Mouse (Mus musculus): ENCODE results near the gene Trem1.

Gene Trem1

DNA sequence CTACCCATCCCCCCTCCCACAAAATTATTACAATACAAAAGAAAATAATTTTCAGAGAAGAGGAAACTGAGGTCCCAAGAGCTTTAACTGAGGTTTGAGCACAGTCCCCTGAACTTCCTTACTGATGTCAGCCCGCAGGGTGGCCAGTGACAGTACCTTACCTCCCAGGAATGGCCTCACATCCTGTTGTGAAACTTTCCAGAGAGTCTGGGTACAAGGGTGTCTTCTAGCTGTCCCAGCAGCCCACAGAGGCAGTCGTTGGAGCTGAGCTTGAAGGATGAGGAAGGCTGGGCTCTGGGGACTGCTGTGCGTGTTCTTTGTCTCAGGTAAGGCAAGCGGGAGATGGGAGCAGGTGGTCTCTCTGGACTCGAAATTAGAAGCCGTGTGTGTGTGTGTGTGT is at the start of gene Trem1:
Gene Trem1 (plus strand): TSS at position 251 of the 400 bp plus-strand sequence.
- no peak for DNase-seq (ENCODE audit: low read depth, low spot score)

DNA sequence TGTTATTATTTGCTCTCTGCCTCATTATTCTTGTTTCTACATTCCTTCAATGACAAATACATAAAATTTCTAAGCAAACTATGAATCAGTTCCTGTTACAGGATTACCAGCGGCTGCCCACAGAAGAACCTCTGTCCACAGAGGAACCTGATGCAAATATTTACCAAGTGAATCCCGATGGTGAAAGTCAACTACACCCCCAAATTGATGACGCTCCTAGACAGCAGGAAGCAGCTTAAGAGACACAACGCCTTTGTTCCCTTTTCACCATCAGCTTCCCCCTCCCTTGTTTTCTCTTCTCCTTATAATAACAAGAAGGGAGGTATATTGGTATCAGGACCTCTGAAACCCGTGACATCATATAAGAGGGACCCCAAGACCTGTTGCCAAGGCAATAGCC is 47.3 kb upstream of the Trem1 start:
- DNase-seq (ENCODE audit: low read depth, low spot score) = no peak

DNA sequence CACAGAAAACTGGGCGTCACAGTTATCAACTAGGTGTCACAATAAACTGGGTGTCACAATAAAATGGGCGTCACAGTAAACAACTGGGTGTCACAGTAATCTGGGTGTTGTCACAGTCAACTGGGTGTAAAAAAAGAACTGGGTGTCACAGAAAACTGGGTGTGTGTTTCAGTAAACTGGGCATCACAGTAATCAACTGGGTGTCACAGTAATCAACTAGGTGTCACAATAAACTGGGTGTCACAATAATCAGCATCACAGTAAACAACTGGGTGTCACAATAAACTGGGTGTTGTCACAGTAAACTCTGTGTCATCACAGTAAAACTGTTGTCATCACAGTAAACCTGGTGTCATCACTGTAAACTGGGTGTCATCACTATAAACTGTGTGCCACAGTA is 40.2 kb upstream of the Trem1 start:
- DNase-seq (ENCODE audit: low read depth, low spot score) = no peak

DNA sequence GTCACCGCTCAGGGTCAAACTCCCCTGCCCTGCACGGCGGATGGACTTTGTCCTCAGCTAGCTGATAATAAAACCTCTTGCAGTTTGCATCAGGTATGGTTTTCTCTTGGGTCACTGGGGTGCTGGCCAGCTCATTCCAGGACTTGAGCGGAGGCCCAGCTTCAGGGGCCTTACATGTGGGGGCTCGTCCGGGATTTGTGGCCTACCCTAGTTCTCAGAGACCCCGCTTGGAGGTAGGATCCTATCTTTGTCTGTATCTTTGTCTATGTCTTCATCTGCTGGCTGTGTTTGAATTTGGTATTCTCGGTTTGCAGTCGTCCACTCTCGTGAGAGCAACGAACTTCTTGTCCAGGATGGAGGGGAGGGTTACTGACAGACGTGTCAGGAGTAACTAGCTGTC is 29.5 kb upstream of the Trem1 start:
- DNase-seq (ENCODE audit: low read depth, low spot score) = no peak

DNA sequence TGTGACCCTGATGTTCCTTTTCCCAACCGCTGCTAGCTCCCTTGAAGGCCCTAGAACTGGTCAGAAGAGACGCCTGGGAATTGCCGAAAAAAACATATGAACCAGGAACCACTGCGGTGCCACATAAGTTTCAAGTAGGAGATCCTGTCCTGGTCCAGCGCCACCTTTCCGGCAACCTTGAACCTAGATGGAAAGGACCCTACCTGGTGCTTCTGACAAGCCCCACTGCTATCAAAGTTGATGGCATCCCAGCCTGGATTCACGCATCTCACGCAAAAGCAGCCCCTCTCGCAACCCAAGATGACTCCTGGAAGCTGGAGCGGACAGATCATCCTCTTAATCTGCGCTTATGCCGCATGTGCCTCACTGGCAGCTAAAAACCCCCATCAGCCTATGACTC is 20.0 kb upstream of the Trem1 start:
- no peak for DNase-seq (ENCODE audit: low read depth, low spot score)

DNA sequence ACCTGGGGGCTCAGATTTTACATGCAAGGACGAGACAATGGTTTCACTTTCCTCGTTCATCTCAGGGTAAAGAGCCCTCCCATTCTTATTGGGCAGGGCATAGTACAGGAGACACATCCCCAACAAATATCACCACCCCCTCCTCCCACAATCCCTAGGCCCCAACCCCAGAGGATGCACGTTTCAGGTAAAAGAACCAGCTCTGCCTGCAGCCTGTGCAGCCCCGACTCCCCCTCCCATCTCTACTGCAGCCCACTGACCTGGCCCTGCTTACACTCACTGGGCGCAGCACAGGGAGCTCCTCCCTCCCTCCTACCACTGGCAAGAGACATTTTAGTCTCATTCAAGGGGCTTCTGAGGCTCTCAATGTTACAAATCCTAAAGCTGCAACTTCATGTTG is 19.1 kb upstream of the Trem1 start:
- no peak for DNase-seq (ENCODE audit: low read depth, low spot score)

DNA sequence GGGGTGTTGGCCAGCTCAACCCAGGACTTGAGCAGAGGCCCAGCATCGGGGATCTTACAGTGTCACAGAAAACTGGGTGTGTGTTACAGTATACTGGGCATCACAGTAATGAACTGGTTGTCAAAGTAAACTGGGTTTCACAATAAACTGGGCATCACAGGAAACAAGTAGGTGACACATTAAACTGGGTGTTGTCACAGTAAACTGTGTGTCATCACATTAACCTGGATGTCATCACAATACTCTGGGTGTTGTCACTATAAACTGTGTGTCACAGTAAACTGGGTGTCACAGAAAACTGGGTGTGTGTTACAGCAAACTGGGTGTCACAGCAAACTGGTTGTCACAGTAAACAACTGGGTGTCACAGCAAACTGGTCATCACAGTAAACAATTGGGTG is 17.1 kb upstream of the Trem1 start:
- DNase-seq (ENCODE audit: low read depth, low spot score) = no peak

DNA sequence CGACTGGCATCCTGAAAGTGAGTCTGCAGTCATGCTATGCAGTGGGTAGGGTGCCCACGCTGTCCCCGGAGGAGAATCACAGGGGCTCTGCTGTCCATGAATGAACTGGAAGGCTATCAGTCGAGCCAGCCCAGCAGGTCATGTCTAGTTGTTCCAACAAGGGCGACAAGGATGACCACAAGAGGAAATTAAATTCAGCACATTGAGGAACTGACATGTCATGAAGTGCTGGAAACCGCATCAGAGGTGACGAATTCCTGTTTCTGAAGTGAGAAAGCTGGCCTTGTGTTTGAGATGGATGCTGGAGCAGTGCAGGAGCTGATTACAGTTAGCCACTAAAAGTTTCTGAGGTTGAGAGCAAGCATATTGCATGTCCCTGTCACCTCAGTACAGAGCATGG is 1.9 kb upstream of the Trem1 start:
- no peak for DNase-seq (ENCODE audit: low read depth, low spot score)

DNA sequence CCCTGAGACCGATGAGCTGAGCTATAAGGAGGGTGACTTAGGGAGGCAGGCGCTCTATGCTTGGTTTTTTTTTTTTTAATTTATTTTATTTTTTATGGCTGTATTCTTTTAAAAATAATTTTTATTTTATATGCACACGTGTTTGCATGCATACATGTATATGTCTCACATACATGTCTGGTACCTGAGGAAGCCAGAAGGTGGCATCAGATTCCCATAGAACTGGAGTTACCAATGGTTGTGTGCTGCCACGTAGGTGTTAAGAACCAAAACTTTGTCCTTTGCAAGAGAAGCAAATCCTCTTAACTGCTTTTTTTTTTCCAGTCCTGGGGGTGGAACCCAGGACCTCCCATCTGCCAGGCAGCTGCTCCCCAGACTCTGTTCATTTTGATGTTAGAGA is 1.2 kb downstream of the Trem1 start:
- DNase-seq (ENCODE audit: low read depth, low spot score) = no peak

DNA sequence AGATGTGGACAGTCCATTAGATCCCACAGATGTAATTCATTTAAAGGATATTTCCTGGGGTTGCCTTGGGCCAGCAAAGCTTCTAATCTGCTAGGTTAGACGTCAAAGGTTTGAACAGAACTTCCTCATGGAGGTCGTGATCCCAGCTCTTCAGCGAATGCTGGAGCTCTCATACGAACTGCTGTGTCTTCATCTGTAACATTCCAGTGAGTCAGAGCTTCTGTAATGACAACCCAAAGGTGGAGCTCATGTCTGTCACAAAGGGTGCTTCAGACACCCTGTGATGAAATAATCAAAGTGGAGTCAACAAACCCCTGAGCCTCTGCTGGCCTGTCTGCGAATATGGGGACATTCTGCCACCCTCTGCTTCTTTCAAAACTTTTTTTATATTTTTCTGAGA is 2.0 kb downstream of the Trem1 start:
- no peak for DNase-seq (ENCODE audit: low read depth, low spot score)

DNA sequence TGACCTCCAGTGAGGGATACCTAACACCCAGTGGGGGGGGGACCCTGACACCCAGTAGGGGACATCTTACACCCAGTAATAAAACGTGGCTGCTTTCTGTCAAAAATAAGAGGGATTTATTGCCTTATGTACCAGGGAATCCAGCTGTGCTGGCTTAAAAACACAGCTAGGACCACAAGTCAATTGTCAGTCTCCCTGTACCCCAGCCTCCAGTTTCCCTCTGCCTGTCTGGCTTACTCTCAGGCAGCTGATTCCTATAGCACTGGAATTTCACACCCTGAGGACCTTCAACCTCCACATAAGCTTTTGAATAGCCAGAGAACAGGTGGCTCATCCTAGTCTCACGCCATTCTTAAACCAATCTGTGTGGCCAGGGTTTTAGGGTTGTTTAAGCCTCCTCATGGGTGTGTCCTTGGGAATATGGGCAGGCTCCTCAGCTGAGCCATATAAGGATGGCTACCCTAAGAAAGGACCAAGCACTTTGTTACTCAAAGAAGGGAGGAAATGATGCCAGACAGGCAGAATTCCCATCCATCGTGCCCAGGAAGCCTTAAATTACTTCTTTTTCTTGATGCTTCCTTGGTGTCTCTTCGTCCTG is 3.3 kb downstream of the Trem1 start:
- no peak for DNase-seq (ENCODE audit: low read depth, low spot score)

DNA sequence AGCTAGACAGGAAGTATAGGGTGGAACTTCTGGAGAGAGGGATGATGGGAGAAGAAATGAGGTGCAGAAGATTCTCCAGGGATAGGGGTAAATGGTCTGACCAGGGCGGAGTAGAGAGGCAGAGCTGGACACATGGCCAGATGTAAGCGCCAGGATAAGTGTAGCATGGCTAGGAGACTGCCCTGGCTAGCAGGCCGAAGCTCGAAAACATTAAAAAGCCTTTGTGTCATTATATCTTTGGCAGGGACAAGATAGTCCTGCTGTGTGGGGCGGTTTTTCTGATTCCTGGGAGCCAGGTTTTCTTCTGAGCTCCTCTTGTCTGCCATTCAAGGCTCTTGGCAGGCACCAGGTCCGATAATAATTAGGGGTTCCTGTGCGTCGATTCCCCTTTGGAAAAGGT is 5.1 kb downstream of the Trem1 start:
- no peak for DNase-seq (ENCODE audit: low read depth, low spot score)

DNA sequence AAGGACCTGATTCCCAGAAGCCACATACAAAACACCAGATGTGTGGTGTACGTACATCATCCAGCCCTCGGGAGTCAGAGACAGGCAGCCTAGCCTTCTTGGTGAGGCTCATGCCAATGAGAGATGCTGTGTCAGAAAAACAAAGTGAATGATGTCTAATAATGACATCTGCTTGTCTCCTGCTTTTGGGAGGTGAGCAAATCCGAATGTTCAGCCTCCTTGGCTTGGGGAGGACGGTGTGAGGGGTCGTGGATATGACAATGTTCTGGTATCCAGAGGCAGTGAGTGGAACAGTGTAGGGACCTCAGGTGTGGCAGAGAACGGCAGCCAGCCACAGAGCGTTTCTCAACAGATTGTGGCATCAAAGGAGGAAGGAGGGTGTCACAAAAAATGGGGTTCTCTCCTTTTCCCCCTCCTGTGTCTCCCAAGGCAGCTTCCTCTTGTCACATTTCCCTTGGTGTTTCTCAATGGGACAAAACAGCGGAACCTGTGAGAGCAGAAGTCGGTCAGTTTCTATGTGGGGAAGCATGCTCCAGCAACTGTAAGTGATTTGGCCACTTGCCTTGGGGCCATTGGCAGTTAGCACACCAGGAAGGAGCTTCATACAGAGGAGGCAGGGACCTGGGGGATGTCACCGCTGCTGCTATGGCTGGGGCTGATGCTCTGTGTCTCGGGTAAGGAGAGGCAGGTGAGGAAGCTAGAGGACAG is 14.8 kb downstream of the Trem1 start, which contains the start of gene Trem3:
Gene Trem3 (plus strand): TSS at position 557 of the 708 bp plus-strand sequence.
- no peak for DNase-seq (ENCODE audit: low read depth, low spot score)

DNA sequence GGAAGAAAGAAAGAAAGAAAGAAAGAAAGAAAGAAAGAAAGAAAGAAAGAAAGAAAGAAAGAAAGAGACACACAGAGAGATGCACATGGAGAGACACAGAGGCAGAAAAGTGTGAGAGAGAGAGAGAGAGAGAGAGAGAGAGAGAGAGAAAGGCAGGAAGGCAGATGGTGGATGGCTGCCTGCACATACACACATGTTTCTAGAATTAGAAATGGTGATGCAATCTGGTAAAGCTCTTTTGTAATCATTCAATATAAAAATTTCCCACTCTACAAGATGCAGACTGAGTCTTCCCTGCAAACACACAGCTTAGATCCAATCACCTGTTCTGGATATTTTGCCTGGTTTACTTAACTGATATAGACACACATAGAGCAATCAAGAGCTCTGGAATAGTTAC is 16.5 kb downstream of the Trem1 start:
- no peak for DNase-seq (ENCODE audit: low read depth, low spot score)

DNA sequence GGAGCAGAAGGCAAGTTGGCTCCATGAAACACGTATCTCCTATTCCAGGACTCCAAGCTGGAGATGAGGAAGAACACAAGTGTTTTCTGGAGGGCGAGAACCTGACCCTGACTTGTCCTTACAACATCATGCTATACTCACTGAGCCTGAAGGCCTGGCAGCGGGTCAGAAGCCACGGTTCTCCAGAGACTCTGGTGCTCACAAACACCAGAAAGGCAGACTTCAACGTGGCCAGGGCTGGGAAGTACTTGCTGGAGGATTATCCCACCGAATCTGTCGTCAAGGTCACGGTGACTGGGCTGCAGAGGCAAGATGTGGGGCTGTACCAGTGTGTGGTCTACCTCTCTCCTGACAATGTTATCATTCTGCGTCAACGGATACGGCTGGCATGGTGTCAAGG is 16.9 kb downstream of the Trem1 start:
- no peak for DNase-seq (ENCODE audit: low read depth, low spot score)

DNA sequence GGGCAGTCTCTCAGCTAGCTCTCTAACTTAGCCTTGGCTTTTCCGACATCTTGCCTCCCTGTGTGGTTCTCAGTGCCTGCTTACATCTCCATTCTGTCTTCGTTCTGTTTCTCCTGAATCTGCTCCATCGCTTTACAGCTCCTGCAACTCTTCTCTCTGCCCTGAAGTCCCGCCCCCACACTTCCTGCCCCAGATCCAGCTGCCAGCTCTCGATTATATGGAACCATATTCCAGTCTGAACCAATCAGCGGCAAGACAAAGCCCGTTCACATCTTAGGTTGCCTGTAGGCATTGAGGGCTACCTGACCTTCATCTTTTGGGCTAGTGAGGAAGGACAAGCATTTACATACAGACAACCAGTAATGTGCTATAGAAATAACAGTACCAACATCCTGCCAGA is 18.1 kb downstream of the Trem1 start:
- no peak for DNase-seq (ENCODE audit: low read depth, low spot score)

DNA sequence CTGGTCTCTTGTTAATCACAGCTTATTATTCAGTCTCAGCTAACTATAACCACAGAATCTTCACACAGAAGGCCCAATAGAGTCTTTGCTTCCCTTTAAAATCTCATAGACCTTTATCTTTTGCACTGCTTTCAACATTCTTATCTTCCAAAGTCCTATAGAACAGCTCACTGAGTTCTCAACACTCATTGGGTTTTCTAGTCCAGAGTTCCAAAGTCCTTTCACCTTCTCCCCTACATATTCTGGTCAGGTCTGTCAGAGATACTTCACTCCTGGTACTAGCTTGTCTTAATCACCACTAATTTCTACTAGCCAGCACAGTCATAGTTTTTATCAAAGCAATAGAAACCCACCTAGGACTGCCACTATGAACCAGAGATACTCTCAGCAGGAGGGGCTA is 24.0 kb downstream of the Trem1 start:
- DNase-seq (ENCODE audit: low read depth, low spot score) = no peak

DNA sequence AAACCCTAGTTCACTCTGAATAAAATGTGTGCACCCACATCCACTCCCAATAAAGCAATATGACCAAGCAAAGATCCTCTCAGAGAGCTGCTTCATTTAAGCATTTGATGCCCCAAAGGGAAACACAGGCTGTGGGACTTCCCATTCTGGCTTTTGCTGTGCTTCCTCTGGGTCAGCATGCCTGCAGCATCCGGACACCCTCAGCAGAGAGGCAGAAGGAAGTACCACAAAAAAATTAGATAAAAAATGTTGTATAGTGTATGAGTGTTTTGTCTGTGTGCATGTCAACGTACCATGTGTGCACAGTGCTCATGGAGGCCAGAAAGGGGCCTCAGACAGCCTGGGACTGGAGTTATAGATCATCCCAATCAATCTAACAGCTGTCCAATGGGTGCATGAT is 29.3 kb downstream of the Trem1 start:
- no peak for DNase-seq (ENCODE audit: low read depth, low spot score)

DNA sequence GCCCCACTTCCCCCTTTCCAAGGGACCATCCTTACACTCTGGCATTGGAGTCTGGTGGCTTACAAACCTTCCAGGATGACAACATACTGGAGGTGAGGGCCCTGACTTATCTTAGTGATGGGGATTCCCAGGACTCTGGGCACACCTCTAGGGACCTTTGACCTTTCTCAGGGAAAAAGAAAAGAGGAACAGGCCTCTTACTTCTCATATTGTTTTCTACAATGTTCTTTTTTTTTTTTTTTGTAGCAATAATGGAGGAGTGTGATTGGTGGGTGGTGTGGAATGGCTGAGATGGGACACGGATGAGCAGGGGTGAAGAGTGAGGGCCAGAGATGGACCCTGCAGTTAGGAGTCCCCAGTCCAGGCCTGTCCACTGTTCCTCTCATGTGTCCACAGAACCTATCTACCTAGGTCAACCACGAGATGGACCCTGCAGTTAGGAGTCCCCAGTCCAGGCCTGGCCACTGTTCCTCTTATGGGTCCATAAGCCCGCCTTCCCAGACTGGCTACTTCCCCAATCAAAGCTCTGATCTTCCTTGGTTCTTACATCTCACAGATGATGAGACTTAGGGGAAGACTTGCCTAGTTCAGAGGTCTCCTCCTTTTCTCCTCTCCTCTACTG is 31.3 kb downstream of the Trem1 start, which contains the start of gene Treml4:
Gene Treml4 (plus strand): TSS at position 555 of the 622 bp plus-strand sequence.
- no peak for DNase-seq (ENCODE audit: low read depth, low spot score)

DNA sequence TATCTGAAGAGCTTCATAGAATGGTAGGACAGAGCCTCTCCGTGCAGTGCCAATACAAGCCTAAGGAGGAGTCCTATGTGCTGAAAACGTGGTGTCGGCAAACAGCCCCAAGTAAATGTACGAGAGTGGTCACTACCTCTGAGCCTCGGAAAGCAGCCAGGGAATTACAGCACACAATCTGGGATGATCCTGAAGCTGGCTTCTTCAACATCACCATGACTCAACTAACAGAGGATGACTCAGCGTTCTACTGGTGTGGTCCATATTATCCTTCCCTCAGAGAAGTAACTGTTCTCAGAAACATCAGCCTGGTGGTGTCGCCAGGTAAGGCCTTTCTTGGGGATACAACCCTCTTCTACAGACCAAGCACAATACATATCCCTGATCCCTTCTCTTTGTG is 32.1 kb downstream of the Trem1 start:
- DNase-seq (ENCODE audit: low read depth, low spot score) = no peak

DNA sequence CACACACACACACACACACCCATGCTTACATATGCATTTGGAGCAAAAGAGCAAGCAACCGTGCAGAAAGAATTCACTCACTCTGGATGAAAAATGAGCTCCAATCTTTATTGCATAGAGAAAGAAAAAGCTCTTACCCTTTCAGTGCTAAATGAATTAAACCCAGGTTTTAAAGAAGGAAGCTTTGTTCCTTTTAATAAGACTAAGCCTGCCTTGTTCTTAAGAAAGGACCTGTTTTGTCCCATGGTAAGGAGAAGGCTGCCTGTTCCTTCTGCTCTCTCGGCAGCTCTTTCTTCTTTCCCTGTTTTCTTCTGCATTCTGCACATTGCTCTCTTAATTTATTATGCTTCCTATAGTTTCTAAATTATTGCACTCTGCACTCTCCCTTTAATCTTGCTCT is 33.6 kb downstream of the Trem1 start:
- no peak for DNase-seq (ENCODE audit: low read depth, low spot score)

DNA sequence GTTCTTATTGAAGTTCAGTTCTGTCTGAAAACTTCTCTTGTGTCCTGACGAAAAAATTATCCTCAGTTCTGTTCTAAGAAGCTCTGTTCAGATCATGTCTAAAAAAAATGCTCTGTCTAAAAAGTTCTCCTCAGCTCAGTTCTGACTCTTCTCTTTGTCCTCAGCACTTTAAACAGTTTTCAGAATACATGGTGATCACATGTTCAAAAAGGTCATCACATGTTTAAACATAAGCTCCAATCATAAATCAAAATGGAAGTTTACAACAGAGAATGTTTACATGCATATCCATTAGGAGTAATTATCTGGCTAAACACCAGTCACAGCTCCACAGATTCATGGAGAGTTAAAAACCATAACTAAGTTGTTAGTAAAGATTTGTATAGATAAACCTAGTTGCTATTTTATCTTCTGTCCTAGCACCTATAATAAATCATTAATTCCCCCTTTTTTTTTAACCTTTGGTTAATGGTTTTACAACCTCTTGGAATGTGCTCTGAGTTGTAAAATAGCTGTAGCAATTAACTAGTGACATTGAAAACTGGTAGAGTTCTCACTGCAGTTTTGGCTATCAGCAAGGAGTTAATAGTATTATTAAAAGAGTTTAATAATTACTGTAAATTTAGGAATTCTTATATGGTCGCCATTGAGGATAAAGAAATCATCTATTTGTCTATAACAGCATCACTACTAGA is 34.2 kb downstream of the Trem1 start:
- no peak for DNase-seq (ENCODE audit: low read depth, low spot score)

DNA sequence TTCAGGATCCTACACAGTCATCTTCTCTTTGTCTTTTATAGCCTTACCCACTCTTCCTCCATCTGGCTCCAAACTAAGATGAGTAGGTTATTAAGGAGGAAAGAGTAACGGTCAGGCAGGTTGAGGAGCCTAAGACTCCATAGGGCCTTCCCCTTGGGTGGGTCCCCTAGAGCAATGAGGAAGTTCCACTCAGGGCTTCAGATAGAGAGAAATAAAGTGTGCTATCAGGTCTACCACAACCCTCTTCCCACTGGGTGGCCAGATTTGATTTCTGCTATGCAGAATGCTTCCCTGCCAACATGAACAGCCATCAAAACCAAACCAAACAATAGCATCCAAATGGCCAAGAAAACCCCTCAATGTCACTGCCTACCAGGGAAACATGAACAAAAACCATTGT is 35.0 kb downstream of the Trem1 start:
- no peak for DNase-seq (ENCODE audit: low read depth, low spot score)

All from CD4-positive, CD25-positive, alpha-beta regulatory T cell, adult 2 months (primary cell).